Mouse (Mus musculus) limb, embryonic 14.5 days (tissue): ENCODE measurements around the gene Abi3. TPM values are rescaled to one million over a fixed set of nuclear protein-coding genes. Genes with fewer than 3 reads are reported as not detected.

Experiments
- ATAC-seq: fragments of 200-750 bp; cut with Nextera tagmentation; 2 replicates; pipeline ENCODE4 v1.8.0; 2017; ENCODE audit warnings: low read depth, moderate number of reproducible peaks, moderate TSS enrichment; ENCODE audit not compliant: low FRiP score
- DNase-seq: peaks from one replicate; pipeline ENCODE4 v3.0.0-alpha.2; 2015; ENCODE audit warnings: low spot score
- H3K27ac ChIP-seq: fragments of 300-500 bp; sonication (generic); replicated peaks from 2 replicates; pipeline ENCODE4 v1.5.1; 2014; ENCODE audit warnings: low read depth, mild to moderate bottlenecking, low read length, moderate library complexity, mixed read lengths
- H3K27me3 ChIP-seq: fragments of 300-500 bp; sonication (generic); 2 replicates; pipeline ENCODE4 v1.6.1; 2014; ENCODE audit warnings: low read length, mixed read lengths; ENCODE audit not compliant: control insufficient read depth, insufficient read depth
- H3K36me3 ChIP-seq: fragments of 300-500 bp; sonication (generic); 2 replicates; pipeline ENCODE4 v1.6.1; 2014; ENCODE audit warnings: mild to moderate bottlenecking, low read length, moderate library complexity, mixed read lengths; ENCODE audit not compliant: control insufficient read depth, insufficient read depth
- H3K4me1 ChIP-seq: fragments of 300-500 bp; sonication (generic); 2 replicates; pipeline ENCODE4 v1.6.1; 2014; ENCODE audit warnings: antibody characterized with exemption, low read length, mixed read lengths; ENCODE audit not compliant: control insufficient read depth, insufficient read depth
- H3K4me2 ChIP-seq: fragments of 300-500 bp; sonication (generic); replicated peaks from 2 replicates; pipeline ENCODE4 v1.6.1; 2014; ENCODE audit warnings: low read depth, mild to moderate bottlenecking, low read length, moderate library complexity; ENCODE audit not compliant: severe bottlenecking
- H3K4me3 ChIP-seq: fragments of 300-500 bp; sonication (generic); replicated peaks from 2 replicates; pipeline ENCODE4 v1.5.1; 2014; ENCODE audit warnings: low read length
- H3K9ac ChIP-seq: fragments of 300-500 bp; sonication (generic); 2 replicates; pipeline ENCODE4 v1.6.1; 2014; ENCODE audit warnings: mild to moderate bottlenecking, low read depth, low read length, moderate library complexity; ENCODE audit not compliant: severe bottlenecking
- H3K9me3 ChIP-seq: fragments of 300-500 bp; sonication (generic); 2 replicates; pipeline ENCODE4 v1.6.1; 2016; ENCODE audit warnings: low read length; ENCODE audit not compliant: control insufficient read depth
- POLR2A ChIP-seq: fragments of 200-500 bp; IDR thresholded peaks from 2 replicates; pipeline ENCODE4 v1.8.0; 2012; ENCODE audit warnings: inconsistent platforms, mild to moderate bottlenecking, moderate library complexity, borderline replicate concordance; ENCODE audit not compliant: insufficient read depth, insufficient read length; ENCODE audit errors: extremely low read depth
- WGBS: fragments of 180-500 bp; shearing (Covaris S2); extraction: QIAGEN DNeasy Blood & Tissue Kit; methylation state at CpG from one replicate; pipeline ENCODE4 v1.1.7; 2014; 5-methylcytosine and 5-hydroxymethylcytosine counted together
- polyA plus RNA-seq, 2 experiments: library from polyadenylated mRNA; depleted of rRNA in 1 of 2; stranded (reverse) in 1 of 2; unstranded in 1 of 2; fragments of >200 nt; fragmentation: Nextera tagmentation in 1 of 2; extraction: Ambion mirVana in 1 of 2; gene quantifications; 2 replicates each; pipeline versions ENCODE4 v1.2.1 to v1.2.3; 2012 to 2014

The Abi3 gene
- polyA plus RNA-seq, 2 experiments, result 5.5 to 7.8 TPM

DNA sequence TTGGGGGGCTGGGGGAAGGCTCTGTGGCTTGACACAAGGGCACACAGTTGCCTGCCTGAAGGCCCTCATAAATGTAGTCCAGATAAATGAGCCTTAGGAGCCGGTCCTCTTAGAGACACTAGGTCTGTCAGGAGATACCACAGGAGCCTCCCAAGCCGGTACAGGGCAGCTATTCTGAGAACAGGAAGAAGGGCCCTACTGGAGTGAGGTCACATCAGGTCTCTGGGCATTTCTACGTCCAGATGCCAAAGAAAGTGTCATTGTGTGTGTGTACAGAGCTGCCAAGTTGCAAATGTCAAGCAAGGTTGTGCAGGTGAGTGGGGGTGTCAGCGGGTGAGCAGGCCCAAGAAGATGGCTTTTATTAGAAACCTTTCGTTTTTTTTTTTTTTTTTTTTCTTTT is 46.7 kb downstream of the Abi3 start:
- Histone ChIP-seq H3K4me3 (no peak overlapping the region), H3K27me3 (0 out of 2 replicates have a peak, but pooled peaks cover 5% of the 10 kb centered on the region), H3K27ac (no peak overlapping the region), H3K4me1 (peaks cover 9% of the 10 kb centered on the region; the same call in 1 of the 2 replicates), H3K9me3 (no peaks in the 10 kb centered on the region), H3K4me2 (no peak overlapping the region), H3K9ac (no peak overlapping the region), H3K36me3 (no peaks in the 10 kb centered on the region)
- no peak for TF ChIP-seq POLR2A
- no peak for ATAC-seq
- WGBS, result 54% methylated on average over 5 of the region's 5 CpGs
- no peak for DNase-seq

DNA sequence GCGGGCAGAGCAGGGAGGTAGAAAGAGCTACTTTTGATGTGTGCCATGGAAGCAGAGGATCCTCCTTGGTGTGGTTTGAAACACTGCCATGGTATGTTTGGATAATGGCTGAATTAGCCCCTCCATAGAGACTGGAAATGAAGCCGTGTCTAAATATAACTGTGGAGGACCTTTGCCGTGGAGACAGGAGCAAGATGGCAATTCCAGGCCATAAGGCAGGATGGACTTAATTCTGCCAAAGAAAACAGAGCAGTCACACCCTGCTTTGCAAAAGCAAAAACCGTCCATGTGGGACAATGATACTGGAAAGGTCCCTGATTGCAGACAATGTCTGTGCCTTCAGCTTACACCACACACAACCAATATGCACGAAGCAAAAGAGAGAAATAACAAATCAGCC is 48.1 kb downstream of the Abi3 start:
- Histone ChIP-seq H3K4me2 (no peak overlapping the region), H3K4me3 (no peak overlapping the region), H3K9ac (no peak overlapping the region), H3K36me3 (no peaks in the 10 kb centered on the region), H3K9me3 (no peaks in the 10 kb centered on the region), H3K4me1 (peaks cover 9% of the 10 kb centered on the region; the same call in 1 of the 2 replicates), H3K27me3 (0 out of 2 replicates have a peak, but pooled peaks cover 5% of the 10 kb centered on the region), H3K27ac (no peak overlapping the region)
- DNase-seq (no peak), ATAC-seq (no peak)
- no peak for TF ChIP-seq POLR2A
- 61% methylated on average over 5 of the region's 5 CpGs for WGBS

DNA sequence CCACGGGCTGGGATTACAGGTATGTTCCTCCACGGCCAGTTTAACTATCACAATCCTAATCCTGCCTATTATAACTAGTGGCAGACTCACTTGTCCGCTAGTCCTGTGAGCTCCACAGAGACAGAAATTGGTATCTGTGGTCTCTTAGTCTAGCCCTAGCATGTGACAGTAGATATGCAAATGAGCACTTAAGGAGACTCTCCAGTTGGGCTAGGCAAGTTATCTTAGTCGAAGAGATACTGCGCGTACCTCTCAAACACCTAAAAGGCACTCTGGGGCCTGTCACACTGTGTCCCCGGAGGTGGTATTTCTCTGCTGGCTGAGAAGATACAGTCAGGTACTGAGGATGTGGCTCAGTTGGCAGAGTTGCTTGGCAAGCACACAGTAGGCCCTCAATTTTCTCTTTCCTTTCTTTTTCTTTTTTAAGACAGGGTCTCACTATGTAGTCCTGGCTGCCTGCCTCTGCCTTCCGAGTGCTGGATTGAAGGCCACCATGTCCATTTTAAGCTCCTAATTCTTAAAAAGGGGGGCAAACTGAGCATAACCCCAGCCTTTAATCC is 49.2 kb downstream of the Abi3 start:
- Histone ChIP-seq H3K4me1 (peaks cover 9% of the 10 kb centered on the region; the same call in 1 of the 2 replicates), H3K9me3 (no peaks in the 10 kb centered on the region), H3K4me2 (no peak overlapping the region), H3K27me3 (0 out of 2 replicates have a peak, but pooled peaks cover 5% of the 10 kb centered on the region), H3K27ac (no peak overlapping the region), H3K4me3 (no peak overlapping the region), H3K9ac (no peak overlapping the region), H3K36me3 (no peaks in the 10 kb centered on the region)
- WGBS, result 93% methylated on average over 8 of the region's 8 CpGs
- no peak for TF ChIP-seq POLR2A
- DNase-seq (no peak), ATAC-seq (no peak)

DNA sequence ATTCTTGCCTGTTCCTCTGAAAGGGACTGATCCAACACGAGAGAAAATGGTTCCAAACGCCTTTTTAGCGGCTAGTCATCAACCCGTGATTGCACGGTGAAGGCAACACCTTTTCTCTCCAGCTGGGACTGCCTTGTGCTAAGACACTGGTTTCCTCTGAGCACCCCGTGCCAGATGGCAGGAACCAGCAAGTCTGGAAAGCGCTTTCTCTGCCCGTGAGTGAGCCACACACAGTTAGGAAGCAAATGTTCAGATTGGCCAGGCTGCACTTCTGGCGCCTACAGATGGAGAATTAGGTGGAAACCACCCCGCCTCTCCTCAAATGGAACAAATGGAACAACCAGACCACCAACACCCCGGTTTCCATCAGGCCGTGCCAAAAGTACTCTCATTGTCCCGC is 50.5 kb downstream of the Abi3 start:
- Histone ChIP-seq H3K4me2 (no peak overlapping the region), H3K27ac (no peak overlapping the region), H3K9me3 (no peaks in the 10 kb centered on the region), H3K36me3 (no peaks in the 10 kb centered on the region), H3K27me3 (no peaks in the 10 kb centered on the region), H3K9ac (no peak overlapping the region), H3K4me1 (peaks cover 9% of the 10 kb centered on the region; the same call in 1 of the 2 replicates), H3K4me3 (no peak overlapping the region)
- TF ChIP-seq POLR2A, result no peak
- WGBS, result 64% methylated on average over 13 of the region's 13 CpGs
- no peak for ATAC-seq
- DNase-seq, result no peak

DNA sequence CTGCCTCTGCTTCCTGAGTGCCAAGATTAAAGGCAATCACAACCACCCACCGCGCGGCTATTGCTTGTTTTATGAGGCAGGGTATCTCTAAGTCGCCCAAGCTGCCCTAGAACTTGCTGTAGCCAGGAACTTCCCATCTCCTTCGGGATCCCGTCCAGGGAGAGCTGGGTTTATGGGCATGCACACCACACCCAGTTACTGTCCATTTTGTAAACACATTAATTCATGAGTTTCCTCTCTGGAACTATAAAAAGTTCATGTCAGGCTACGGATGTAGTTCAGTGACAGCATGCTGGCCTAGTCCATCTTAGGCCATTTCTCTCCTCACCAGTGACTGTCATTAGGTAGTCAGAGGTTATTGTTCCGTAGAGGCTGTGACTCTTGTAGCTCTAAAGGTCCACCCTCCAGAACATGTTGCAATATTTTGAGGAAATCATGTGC is 52.8 kb downstream of the Abi3 start:
- WGBS, result 81% methylated on average over 8 of the region's 8 CpGs
- H3K4me2 ChIP-seq, result no peak overlapping the region
- TF ChIP-seq POLR2A, result no peak
- no peaks in the 10 kb centered on the region for H3K36me3 ChIP-seq
- ATAC-seq, result no peak
- H3K4me3 ChIP-seq, result no peak overlapping the region
- no peaks in the 10 kb centered on the region for H3K27me3 ChIP-seq
- H3K27ac ChIP-seq, result no peak overlapping the region
- H3K4me1 ChIP-seq, result peaks cover 5% of the 10 kb centered on the region; the same call in 1 of the 2 replicates
- no peak for DNase-seq
- no peak overlapping the region for H3K9ac ChIP-seq
- H3K9me3 ChIP-seq, result no peaks in the 10 kb centered on the region
